Mouse (Mus musculus) adrenal gland, adult 10 weeks (tissue): Measurements from ENCODE around the gene Cnnm4. TPM values are rescaled to one million over a fixed set of nuclear protein-coding genes. Genes with fewer than 3 reads are reported as not detected.

Experiments used
- polyA plus RNA-seq: library from polyadenylated mRNA; stranded (reverse); fragments of 350-450 nt; fragmentation: Illumina TruSeq; extraction: RNeasy Lipid Tissue Mini Kit (QIAGEN cat#74804); gene quantifications from one replicate; pipeline ENCODE4 v1.2.3, GENCODE M21; 2014; ENCODE audit warnings: low read depth, low replicate concordance

Cnnm4 gene
- polyA plus RNA-seq, result 1.6 TPM

GRCm38 (mm10) chr1:36471181-36472105 is at the start of gene Cnnm4:
Cnnm4 (plus strand) TSS chr1:36471620.

DNA sequence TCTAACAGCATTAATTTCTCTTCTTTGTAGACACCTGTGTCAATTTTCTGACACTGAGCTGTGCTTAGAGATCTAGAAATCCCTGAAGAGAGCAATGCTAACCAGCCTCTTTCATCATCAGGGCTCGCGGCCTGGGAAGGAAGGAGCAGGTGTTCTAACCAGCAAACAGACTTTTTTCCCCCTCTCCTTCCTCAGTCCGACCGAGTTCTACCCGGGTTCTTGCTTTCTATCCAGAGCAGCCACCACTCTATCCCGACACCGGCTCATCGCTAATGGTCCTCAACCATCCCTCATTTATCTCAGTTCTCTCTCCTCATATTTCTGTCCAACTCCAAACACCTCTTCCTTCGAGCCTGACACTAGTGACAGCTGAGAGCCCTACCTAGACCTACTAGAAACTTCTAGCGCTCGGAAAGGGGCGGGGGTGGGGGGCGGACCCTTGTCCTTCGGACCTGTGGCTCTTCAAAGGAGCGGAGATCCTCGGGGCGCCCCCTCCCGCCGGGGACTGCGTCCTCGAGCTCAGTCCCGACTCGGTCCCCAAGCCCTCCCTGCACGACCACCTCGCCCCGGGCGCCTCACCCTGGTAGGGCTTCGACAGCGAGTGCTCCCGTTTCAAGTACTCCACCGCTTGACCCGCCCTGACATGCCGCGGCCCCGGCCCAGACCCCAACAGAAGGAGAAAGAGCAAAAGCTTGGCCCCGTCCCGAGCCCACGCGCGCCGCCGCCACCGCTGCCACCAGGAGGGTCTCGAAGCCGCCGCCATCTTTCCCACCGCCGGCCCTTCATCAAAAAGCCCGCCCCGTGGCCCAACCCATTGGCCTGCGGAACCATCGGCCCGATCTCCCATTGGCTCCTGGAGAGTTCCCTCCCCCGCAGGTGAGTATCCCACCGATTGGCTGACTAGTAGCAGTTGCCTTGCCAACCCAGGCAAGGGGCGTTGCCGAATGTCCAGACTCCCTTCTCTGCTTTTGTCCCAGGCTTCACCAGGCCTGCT is 26.7 kb upstream of the Cnnm4 start, which contains the start of gene Lman2l:
TSS of gene Lman2l (minus strand) at position 801 of the 994 bp plus-strand sequence.

GRCm38 (mm10) chr1:36511289-36512021 is 40.0 kb downstream of the Cnnm4 start, which contains the start of gene Cnnm3:
Cnnm3 (plus strand) TSS chr1:36511867.

DNA sequence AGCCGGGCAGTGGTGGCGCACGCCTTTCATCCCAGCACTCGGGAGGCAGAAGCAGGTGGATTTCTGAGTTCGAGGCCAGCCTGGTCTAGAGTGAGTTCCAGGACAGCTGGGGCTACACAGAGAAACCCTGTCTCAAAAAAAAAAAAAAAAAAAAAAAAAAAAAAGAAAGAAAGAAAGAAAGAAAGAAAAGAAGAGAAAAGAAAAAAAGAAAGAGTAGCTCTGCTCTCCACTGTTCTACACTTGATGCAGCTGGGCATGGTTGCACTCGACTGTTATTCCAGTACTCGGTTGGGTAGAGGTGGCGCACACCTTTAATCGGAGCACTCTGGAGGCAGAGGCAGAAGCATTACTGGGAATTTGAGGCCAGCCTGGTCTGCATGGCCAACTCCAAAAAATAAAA is 65.4 kb downstream of the Cnnm4 start, which contains the start of gene Ankrd23:
TSS of gene Ankrd23 (minus strand) at position 101 of the 400 bp plus-strand sequence.

GRCm38 (mm10) chr1:36539186-36539585 is 67.8 kb downstream of the Cnnm4 start, which contains the start of gene Gm42417:
Gm42417 (minus strand) TSS chr1:36539429.

GRCm38 (mm10) chr1:36546888-36547471 is 75.6 kb downstream of the Cnnm4 start, which contains the start of gene Ankrd39:
Ankrd39 (minus strand) TSS chr1:36547445.

Other genes starting within 250 kb of the Cnnm4 start
- gene Uggt1, start 226.9 kb upstream of the Cnnm4 start, polyA plus RNA-seq, result 85.7 TPM
- 5.0 TPM for gene Neurl3, start 196.9 kb upstream of the Cnnm4 start, polyA plus RNA-seq
- 0.17 TPM for gene Arid5a, start 163.9 kb upstream of the Cnnm4 start, polyA plus RNA-seq
- gene Kansl3, start 102.4 kb upstream of the Cnnm4 start, polyA plus RNA-seq, result 17.9 TPM
- not detected for gene Fer1l5, start 99.3 kb upstream of the Cnnm4 start, polyA plus RNA-seq
- 16.3 TPM for gene Lman2l, start 26.3 kb upstream of the Cnnm4 start, polyA plus RNA-seq
- 11.4 TPM for gene Cnnm3, start 40.2 kb downstream of the Cnnm4 start, polyA plus RNA-seq
- 7.8 TPM for gene Ankrd23, start 65.3 kb downstream of the Cnnm4 start, polyA plus RNA-seq
- gene Gm42417, start 67.8 kb downstream of the Cnnm4 start, polyA plus RNA-seq, result not detected
- 3.6 TPM for gene Ankrd39, start 75.8 kb downstream of the Cnnm4 start, polyA plus RNA-seq
- gene Sema4c, start 86.7 kb downstream of the Cnnm4 start, polyA plus RNA-seq, result 1.7 TPM
- gene Fam178b, start 211.6 kb downstream of the Cnnm4 start, polyA plus RNA-seq, result not detected
- 87.3 TPM for gene Cox5b, start 219.8 kb downstream of the Cnnm4 start, polyA plus RNA-seq
- gene 4933424G06Rik, start 238.5 kb downstream of the Cnnm4 start, polyA plus RNA-seq, result not detected
- 22.0 TPM for gene Actr1b, start 242.8 kb downstream of the Cnnm4 start, polyA plus RNA-seq